20 mouse cellular contexts compared by ENCODE assay signal in genomic region chr6:50974961-50975360, GRCm38 (mm10).
"Had no signal": no experiment of that assay in that cellular context is flagged by ENCODE, and none has a peak within 500 bp of the region (broad histone marks: within the 10 kb centered on the region; RNA-seq: fewer than 3 reads in every experiment).

No protein-coding gene starts in this region.

- H3K27ac ChIP-seq: macrophage; neural tube, embryonic 13.5 days; neural tube, embryonic 15.5 days had no signal

- H3K9me3 ChIP-seq: megakaryocyte, embryonic 14.5 days; neural tube, embryonic 13.5 days; neural tube, embryonic 15.5 days had no signal

- H3K9ac ChIP-seq: lung, embryonic 14.5 days; neural tube, embryonic 13.5 days; neural tube, embryonic 15.5 days had no signal

- H3K27me3 ChIP-seq: megakaryocyte, embryonic 14.5 days; neural tube, embryonic 13.5 days; neural tube, embryonic 15.5 days had no signal

- H3K36me3 ChIP-seq: neural tube, embryonic 13.5 days; neural tube, embryonic 15.5 days had no signal

- ATAC-seq: midbrain, embryonic 16.5 days had no signal

- H3K4me2 ChIP-seq: lung, embryonic 14.5 days; midbrain, embryonic 11.5 days; neural tube, embryonic 13.5 days; neural tube, embryonic 15.5 days had no signal

- DNase-seq: lung, adult 18-20 months; lung, embryonic 14.5 days; lung, postnatal 10 days; lung, postnatal 36 days; midbrain, embryonic 14.5 days; retina, postnatal 1 day; right cerebral cortex, adult 18-20 months; right cerebral cortex, postnatal 25 days; right cerebral cortex, postnatal 4 days; spleen, adult 18-20 months; thymus, adult 18-20 months; thymus, postnatal 14 days; thymus, postnatal 36 days had no signal

- H3K4me3 ChIP-seq: megakaryocyte, embryonic 14.5 days; myocyte; neural tube, embryonic 13.5 days; neural tube, embryonic 15.5 days had no signal
